Mouse (Mus musculus): Measurements from ENCODE around the gene Rbm6. TPM values are rescaled to one million over a fixed set of nuclear protein-coding genes. Genes with fewer than 3 reads are reported as not detected.

Gene Rbm6
- total and polyA plus RNA-seq, 3 experiments = 38.7 to 184 (median 105) TPM

GRCm38 (mm10) chr9:107728919-107729670 is 143.9 kb downstream of the Rbm6 start:
- Histone ChIP-seq H3K36me3 (replicated peaks) (no peaks in the 10 kb centered on the region), H3K4me3 (ENCODE audit: low read depth, low read length) (no peak overlapping the region), H3K27me3 (ENCODE audit: insufficient read depth, low read length) (peaks cover 70% of the 10 kb centered on the region), H3K4me1 (ENCODE audit: insufficient read depth, low read depth, low read length) (peaks cover 31% of the 10 kb centered on the region), H3K9me3 (replicated peaks) (no peaks in the 10 kb centered on the region)
- ATAC-seq (ENCODE audit: extremely low read depth, insufficient number of reproducible peaks, low FRiP score, poor library complexity, severe bottlenecking) (no peak), DNase-seq (ENCODE audit: low spot score) (no peak)
- no peak for TF ChIP-seq TAL1 (conservative IDR thresholded peaks at IDR 0.05; ENCODE audit: low read depth, low read length)
- TF ChIP-seq GATA2 (IDR thresholded peaks at IDR 0.05; ENCODE audit: borderline replicate concordance, low read depth, low read length) = no peak
- no peak for TF ChIP-seq POLR2AphosphoS5 (IDR thresholded peaks at IDR 0.05; ENCODE audit: insufficient replicate concordance, low read depth, low read length)
- TF ChIP-seq GATA1 (IDR thresholded peaks at IDR 0.05; ENCODE audit: borderline replicate concordance, low read length) = no peak
- TF ChIP-seq CTCF (IDR thresholded peaks at IDR 0.05; ENCODE audit: low read depth, low read length) = no peak

GRCm38 (mm10) chr9:107727041-107727440 is 146.0 kb downstream of the Rbm6 start:
- no peak for ATAC-seq (ENCODE audit: extremely low read depth, insufficient number of reproducible peaks, low FRiP score, poor library complexity, severe bottlenecking)
- Histone ChIP-seq H3K27me3 (ENCODE audit: insufficient read depth, low read length) (peaks cover 81% of the 10 kb centered on the region), H3K4me3 (ENCODE audit: low read depth, low read length) (no peak overlapping the region), H3K4me1 (ENCODE audit: insufficient read depth, low read depth, low read length) (peaks cover 45% of the 10 kb centered on the region), H3K9me3 (replicated peaks) (no peaks in the 10 kb centered on the region), H3K36me3 (replicated peaks) (no peaks in the 10 kb centered on the region)
- no peak for DNase-seq (ENCODE audit: low spot score)
- TF ChIP-seq POLR2AphosphoS5 (IDR thresholded peaks at IDR 0.05; ENCODE audit: insufficient replicate concordance, low read depth, low read length) (no peak), TAL1 (conservative IDR thresholded peaks at IDR 0.05; ENCODE audit: low read depth, low read length) (no peak), GATA2 (IDR thresholded peaks at IDR 0.05; ENCODE audit: borderline replicate concordance, low read depth, low read length) (no peak), CTCF (IDR thresholded peaks at IDR 0.05; ENCODE audit: low read depth, low read length) (no peak), GATA1 (IDR thresholded peaks at IDR 0.05; ENCODE audit: borderline replicate concordance, low read length) (no peak)

DNA sequence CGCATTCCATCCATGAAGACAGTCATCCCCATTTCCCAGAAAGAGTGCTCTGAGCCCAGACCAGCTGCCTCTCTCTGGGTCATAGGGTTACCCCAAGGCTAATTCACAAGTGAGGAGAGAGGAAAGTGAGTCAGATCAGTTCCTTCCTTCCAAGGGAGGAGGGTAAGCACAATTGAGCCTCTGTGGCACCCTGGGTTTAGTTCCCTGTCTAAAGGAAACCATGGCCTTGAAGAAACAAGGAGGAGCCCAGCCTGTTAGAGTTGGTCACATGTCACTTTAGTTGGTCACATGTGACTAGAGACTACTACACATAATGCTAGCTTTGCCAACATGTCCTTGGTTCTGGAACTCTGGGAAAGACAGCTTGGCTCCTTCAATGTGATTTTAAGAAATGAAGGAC is 148.2 kb downstream of the Rbm6 start:
- Histone ChIP-seq H3K4me1 (ENCODE audit: insufficient read depth, low read depth, low read length) (peaks cover 53% of the 10 kb centered on the region), H3K4me3 (ENCODE audit: low read depth, low read length) (no peak overlapping the region), H3K27me3 (ENCODE audit: insufficient read depth, low read length) (peaks cover 86% of the 10 kb centered on the region), H3K9me3 (replicated peaks) (no peaks in the 10 kb centered on the region), H3K36me3 (replicated peaks) (no peaks in the 10 kb centered on the region)
- DNase-seq (ENCODE audit: low spot score) = no peak
- no peak for TF ChIP-seq POLR2AphosphoS5 (IDR thresholded peaks at IDR 0.05; ENCODE audit: insufficient replicate concordance, low read depth, low read length)
- no peak for ATAC-seq (ENCODE audit: extremely low read depth, insufficient number of reproducible peaks, low FRiP score, poor library complexity, severe bottlenecking)

DNA sequence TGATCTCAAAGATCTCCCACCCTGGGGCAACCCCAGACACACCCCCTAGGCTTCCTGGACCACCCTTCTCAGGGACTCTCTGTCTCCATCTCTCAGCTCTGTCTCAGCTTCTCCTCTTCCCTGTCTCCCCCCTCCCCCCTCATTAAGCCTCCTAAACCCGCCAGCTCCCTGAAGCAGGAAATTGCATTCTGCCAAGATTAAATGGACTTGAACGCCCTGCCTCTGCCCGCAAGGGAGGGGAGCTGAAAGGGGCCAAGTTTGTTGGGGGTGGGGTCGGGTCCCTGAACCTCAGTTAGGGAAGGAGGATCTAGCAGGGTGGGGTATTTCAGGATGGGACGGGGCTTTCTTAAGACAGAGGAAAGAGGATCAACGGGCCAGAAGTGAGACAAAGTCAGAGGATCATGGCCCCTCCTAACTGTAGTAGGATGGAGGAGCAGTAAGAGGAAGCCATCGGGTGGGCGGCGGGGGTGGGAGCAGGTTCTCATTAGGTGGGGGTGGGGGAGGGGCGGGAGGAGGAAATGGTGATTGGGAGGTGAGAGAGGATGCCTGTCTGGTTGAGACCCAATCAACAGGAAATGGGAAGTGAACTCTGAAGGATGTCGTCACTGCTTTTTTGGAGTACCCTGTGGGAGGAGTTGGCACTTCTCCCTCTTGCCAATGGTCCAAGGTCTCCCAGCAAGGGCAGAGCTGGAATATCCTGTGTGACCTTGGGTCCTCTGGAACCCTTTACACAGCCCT is 149.1 kb downstream of the Rbm6 start:
- H3K4me3 ChIP-seq (ENCODE audit: low read depth, low read length) = peak overlapping the region; percentile 25; the same call in 1 of the 2 replicates
- peaks cover 88% of the 10 kb centered on the region for H3K27me3 ChIP-seq (ENCODE audit: insufficient read depth, low read length)
- ATAC-seq (ENCODE audit: extremely low read depth, insufficient number of reproducible peaks, low FRiP score, poor library complexity, severe bottlenecking) (no peak), DNase-seq (ENCODE audit: low spot score) (peak; percentile 37)
- H3K4me1 ChIP-seq (ENCODE audit: insufficient read depth, low read depth, low read length) = peaks cover 52% of the 10 kb centered on the region
- H3K36me3 ChIP-seq (replicated peaks) = no peaks in the 10 kb centered on the region
- H3K9me3 ChIP-seq (replicated peaks) = no peaks in the 10 kb centered on the region
- TF ChIP-seq GATA1 (IDR thresholded peaks at IDR 0.05; ENCODE audit: borderline replicate concordance, low read length) (no peak), TAL1 (conservative IDR thresholded peaks at IDR 0.05; ENCODE audit: low read depth, low read length) (no peak), POLR2AphosphoS5 (IDR thresholded peaks at IDR 0.05; ENCODE audit: insufficient replicate concordance, low read depth, low read length) (no peak), GATA2 (IDR thresholded peaks at IDR 0.05; ENCODE audit: borderline replicate concordance, low read depth, low read length) (no peak), CTCF (IDR thresholded peaks at IDR 0.05; ENCODE audit: low read depth, low read length) (no peak)

Other genes starting within 250 kb of the Rbm6 start
Only the 20 nearest of the 21 such genes appear.
- not detected in 2 replicates for gene Slc38a3, start 203.7 kb downstream of the Rbm6 start, total RNA-seq (2014; fragmentation: Nextera tagmentation)
- 0.11 and 0.12 TPM in 2 replicates for gene Slc38a3, start 203.7 kb downstream of the Rbm6 start, total RNA-seq (2017)
- gene Slc38a3, start 203.7 kb downstream of the Rbm6 start, polyA plus RNA-seq (2012) = not detected in 2 replicates
- gene Gnat1, start 193.5 kb downstream of the Rbm6 start, total RNA-seq (2014; fragmentation: Nextera tagmentation) = not detected in 2 replicates
- gene Gnat1, start 193.5 kb downstream of the Rbm6 start, total RNA-seq (2017) = 0.05 TPM in 1 of 2 replicates, not detected in the other
- gene Gnat1, start 193.5 kb downstream of the Rbm6 start, polyA plus RNA-seq (2012) = not detected in 2 replicates
- gene Sema3f, start 162.8 kb downstream of the Rbm6 start, total RNA-seq (2014; fragmentation: Nextera tagmentation) = not detected in 2 replicates
- gene Sema3f, start 162.8 kb downstream of the Rbm6 start, total RNA-seq (2017) = 0.11 and 0.52 TPM in 2 replicates
- 0.07 and 0.09 TPM in 2 replicates for gene Sema3f, start 162.8 kb downstream of the Rbm6 start, polyA plus RNA-seq (2012)
- 355 and 467 TPM in 2 replicates for gene Rbm5, start 102.2 kb downstream of the Rbm6 start, total RNA-seq (2014; fragmentation: Nextera tagmentation)
- gene Rbm5, start 102.2 kb downstream of the Rbm6 start, total RNA-seq (2017) = 261 and 271 TPM in 2 replicates
- 14.3 and 23.4 TPM in 2 replicates for gene Rbm5, start 102.2 kb downstream of the Rbm6 start, polyA plus RNA-seq (2012)
- 2.0 and 3.1 TPM in 2 replicates for gene Mon1a, start 14.9 kb upstream of the Rbm6 start, total RNA-seq (2014; fragmentation: Nextera tagmentation)
- 12.8 and 14.3 TPM in 2 replicates for gene Mon1a, start 14.9 kb upstream of the Rbm6 start, total RNA-seq (2017)
- gene Mon1a, start 14.9 kb upstream of the Rbm6 start, polyA plus RNA-seq (2012) = 12.8 and 13.6 TPM in 2 replicates
- not detected in 2 replicates for gene Mst1r, start 33.6 kb upstream of the Rbm6 start, total RNA-seq (2014; fragmentation: Nextera tagmentation)
- not detected in 2 replicates for gene Mst1r, start 33.6 kb upstream of the Rbm6 start, total RNA-seq (2017)
- 0.01 TPM in 1 of 2 replicates, not detected in the other for gene Mst1r, start 33.6 kb upstream of the Rbm6 start, polyA plus RNA-seq (2012)
- not detected in 2 replicates for gene Actl11, start 55.2 kb upstream of the Rbm6 start, total RNA-seq (2014; fragmentation: Nextera tagmentation)
- 0.11 TPM in 1 of 2 replicates, not detected in the other for gene Actl11, start 55.2 kb upstream of the Rbm6 start, total RNA-seq (2017)
- gene Actl11, start 55.2 kb upstream of the Rbm6 start, polyA plus RNA-seq (2012) = not detected in 2 replicates
- gene Camkv, start 62.4 kb upstream of the Rbm6 start, total RNA-seq (2014; fragmentation: Nextera tagmentation) = not detected in 2 replicates
- 0.11 TPM in 1 of 2 replicates, not detected in the other for gene Camkv, start 62.4 kb upstream of the Rbm6 start, total RNA-seq (2017)
- not detected in 2 replicates for gene Camkv, start 62.4 kb upstream of the Rbm6 start, polyA plus RNA-seq (2012)
- gene Traip, start 76.9 kb upstream of the Rbm6 start, total RNA-seq (2014; fragmentation: Nextera tagmentation) = 24.1 and 25.6 TPM in 2 replicates
- gene Traip, start 76.9 kb upstream of the Rbm6 start, total RNA-seq (2017) = 28.7 and 32.6 TPM in 2 replicates
- gene Traip, start 76.9 kb upstream of the Rbm6 start, polyA plus RNA-seq (2012) = 3.1 and 10.7 TPM in 2 replicates
- 44.5 and 87.9 TPM in 2 replicates for gene Uba7, start 102.3 kb upstream of the Rbm6 start, total RNA-seq (2014; fragmentation: Nextera tagmentation)
- gene Uba7, start 102.3 kb upstream of the Rbm6 start, total RNA-seq (2017) = 145 and 186 TPM in 2 replicates
- gene Uba7, start 102.3 kb upstream of the Rbm6 start, polyA plus RNA-seq (2012) = 18.3 and 34.2 TPM in 2 replicates
- gene Gm20661, start 109.8 kb upstream of the Rbm6 start, total RNA-seq (2014; fragmentation: Nextera tagmentation) = 0.75 and 1.0 TPM in 2 replicates
- 1.8 and 2.6 TPM in 2 replicates for gene Gm20661, start 109.8 kb upstream of the Rbm6 start, total RNA-seq (2017)
- 0.15 TPM in 1 of 2 replicates, not detected in the other for gene Gm20661, start 109.8 kb upstream of the Rbm6 start, polyA plus RNA-seq (2012)
- gene Inka1, start 112.6 kb upstream of the Rbm6 start, total RNA-seq (2014; fragmentation: Nextera tagmentation) = 24.6 and 28.1 TPM in 2 replicates
- gene Inka1, start 112.6 kb upstream of the Rbm6 start, total RNA-seq (2017) = 74.4 and 83.2 TPM in 2 replicates
- 75.6 and 81.1 TPM in 2 replicates for gene Inka1, start 112.6 kb upstream of the Rbm6 start, polyA plus RNA-seq (2012)
- 2.9 and 4.0 TPM in 2 replicates for gene Cdhr4, start 119.3 kb upstream of the Rbm6 start, total RNA-seq (2014; fragmentation: Nextera tagmentation)
- gene Cdhr4, start 119.3 kb upstream of the Rbm6 start, total RNA-seq (2017) = 8.4 and 11.3 TPM in 2 replicates
- gene Cdhr4, start 119.3 kb upstream of the Rbm6 start, polyA plus RNA-seq (2012) = 0.40 and 0.57 TPM in 2 replicates
- not detected in 2 replicates for gene Gm20662, start 123.1 kb upstream of the Rbm6 start, total RNA-seq (2014; fragmentation: Nextera tagmentation)
- 0.76 and 2.4 TPM in 2 replicates for gene Gm20662, start 123.1 kb upstream of the Rbm6 start, total RNA-seq (2017)
- 0.14 and 0.27 TPM in 2 replicates for gene Gm20662, start 123.1 kb upstream of the Rbm6 start, polyA plus RNA-seq (2012)
- gene Ip6k1, start 129.3 kb upstream of the Rbm6 start, total RNA-seq (2014; fragmentation: Nextera tagmentation) = 28.5 and 30.8 TPM in 2 replicates
- gene Ip6k1, start 129.3 kb upstream of the Rbm6 start, total RNA-seq (2017) = 52.3 and 55.9 TPM in 2 replicates
- gene Ip6k1, start 129.3 kb upstream of the Rbm6 start, polyA plus RNA-seq (2012) = 57.6 and 58.5 TPM in 2 replicates
- gene Gmppb, start 176.0 kb upstream of the Rbm6 start, total RNA-seq (2014; fragmentation: Nextera tagmentation) = 7.2 and 8.5 TPM in 2 replicates
- gene Gmppb, start 176.0 kb upstream of the Rbm6 start, total RNA-seq (2017) = 19.4 and 22.0 TPM in 2 replicates
- 5.1 and 6.6 TPM in 2 replicates for gene Gmppb, start 176.0 kb upstream of the Rbm6 start, polyA plus RNA-seq (2012)
- 0.63 TPM in 1 of 2 replicates, not detected in the other for gene Amigo3, start 179.9 kb upstream of the Rbm6 start, total RNA-seq (2014; fragmentation: Nextera tagmentation)
- 1.7 and 2.0 TPM in 2 replicates for gene Amigo3, start 179.9 kb upstream of the Rbm6 start, total RNA-seq (2017)
- 0.31 and 0.35 TPM in 2 replicates for gene Amigo3, start 179.9 kb upstream of the Rbm6 start, polyA plus RNA-seq (2012)
- 7.1 and 11.0 TPM in 2 replicates for gene Mst1, start 207.2 kb upstream of the Rbm6 start, total RNA-seq (2014; fragmentation: Nextera tagmentation)
- gene Mst1, start 207.2 kb upstream of the Rbm6 start, total RNA-seq (2017) = 16.6 and 17.9 TPM in 2 replicates
- 6.7 and 8.4 TPM in 2 replicates for gene Mst1, start 207.2 kb upstream of the Rbm6 start, polyA plus RNA-seq (2012)
- gene Rnf123, start 210.1 kb upstream of the Rbm6 start, total RNA-seq (2014; fragmentation: Nextera tagmentation) = 104 and 255 TPM in 2 replicates
- gene Rnf123, start 210.1 kb upstream of the Rbm6 start, total RNA-seq (2017) = 18.6 and 23.5 TPM in 2 replicates
- 39.5 and 74.5 TPM in 2 replicates for gene Rnf123, start 210.1 kb upstream of the Rbm6 start, polyA plus RNA-seq (2012)
- gene Apeh, start 221.4 kb upstream of the Rbm6 start, total RNA-seq (2014; fragmentation: Nextera tagmentation) = 65.0 and 148 TPM in 2 replicates
- 119 and 131 TPM in 2 replicates for gene Apeh, start 221.4 kb upstream of the Rbm6 start, total RNA-seq (2017)
- 48.8 and 67.5 TPM in 2 replicates for gene Apeh, start 221.4 kb upstream of the Rbm6 start, polyA plus RNA-seq (2012)

All from G1E (cell line).